Mouse (Mus musculus) lung, postnatal 0 days (tissue): ENCODE results near the gene Kcns1. TPM values are rescaled to one million over a fixed set of nuclear protein-coding genes. Genes with fewer than 3 reads are reported as not detected.

Experiments
- ATAC-seq: fragments of 200-750 bp; cut with Nextera tagmentation; 2 replicates; pipeline ENCODE4 v1.8.0; 2017; ENCODE audit warnings: moderate library complexity
- DNase-seq: peaks from one replicate; pipeline ENCODE4 v3.0.0-alpha.2; 2016; ENCODE audit warnings: low spot score
- H3K27ac ChIP-seq: fragments of 300-500 bp; sonication (generic); 2 replicates; pipeline ENCODE4 v1.5.1; 2014; ENCODE audit warnings: antibody characterized with exemption, mild to moderate bottlenecking, low read length, mixed read lengths
- H3K27me3 ChIP-seq: fragments of 300-500 bp; sonication (generic); replicated peaks from 2 replicates; pipeline ENCODE4 v1.6.1; 2014; ENCODE audit warnings: low read length, mixed read lengths; ENCODE audit not compliant: insufficient read depth
- H3K36me3 ChIP-seq: fragments of 300-500 bp; sonication (generic); 2 replicates; pipeline ENCODE4 v1.6.1; 2014; ENCODE audit warnings: low read length, mixed read lengths; ENCODE audit not compliant: insufficient read depth
- H3K4me1 ChIP-seq: fragments of 300-500 bp; sonication (generic); 2 replicates; pipeline ENCODE4 v1.6.1; 2014; ENCODE audit warnings: antibody characterized with exemption, low read depth, low read length, mixed read lengths; ENCODE audit not compliant: insufficient read depth
- H3K4me2 ChIP-seq: fragments of 300-500 bp; sonication (generic); replicated peaks from 2 replicates; pipeline ENCODE4 v1.6.1; 2014; ENCODE audit warnings: low read depth, mild to moderate bottlenecking, low read length, moderate library complexity, mixed read lengths
- H3K4me3 ChIP-seq: fragments of 300-500 bp; sonication (generic); 2 replicates; pipeline ENCODE4 v1.5.1; 2014; ENCODE audit warnings: low read depth, low read length
- H3K9ac ChIP-seq: fragments of 300-500 bp; sonication (generic); replicated peaks from 2 replicates; pipeline ENCODE4 v1.6.1; 2014; ENCODE audit warnings: low read depth, mild to moderate bottlenecking
- H3K9me3 ChIP-seq: fragments of 300-500 bp; sonication (generic); 2 replicates; pipeline ENCODE4 v1.6.1; 2016; ENCODE audit warnings: low read length, mixed read lengths
- CTCF ChIP-seq: IDR thresholded peaks from 2 replicates; pipeline ENCODE4 v1.5.1; 2016; ENCODE audit warnings: antibody characterized with exemption, mild to moderate bottlenecking
- EP300 ChIP-seq: IDR thresholded peaks from 2 replicates; pipeline ENCODE4 v1.6.1; 2016; ENCODE audit warnings: antibody characterized with exemption, mild to moderate bottlenecking, control low read depth
- WGBS: fragments of 180-500 bp; shearing (Covaris S2); extraction: QIAGEN DNeasy Blood & Tissue Kit; methylation state at CpG from one replicate; pipeline ENCODE4 v1.1.7; 2014; 5-methylcytosine and 5-hydroxymethylcytosine counted together
- polyA plus RNA-seq: library from polyadenylated mRNA; unstranded; fragments of >200 nt; fragmentation: Nextera tagmentation; extraction: Ambion mirVana; gene quantifications from 2 replicates; pipeline ENCODE4 v1.2.1, GENCODE M21; 2015

Gene Kcns1
- polyA plus RNA-seq, 1 experiment from 2014 or later: not detected

DNA sequence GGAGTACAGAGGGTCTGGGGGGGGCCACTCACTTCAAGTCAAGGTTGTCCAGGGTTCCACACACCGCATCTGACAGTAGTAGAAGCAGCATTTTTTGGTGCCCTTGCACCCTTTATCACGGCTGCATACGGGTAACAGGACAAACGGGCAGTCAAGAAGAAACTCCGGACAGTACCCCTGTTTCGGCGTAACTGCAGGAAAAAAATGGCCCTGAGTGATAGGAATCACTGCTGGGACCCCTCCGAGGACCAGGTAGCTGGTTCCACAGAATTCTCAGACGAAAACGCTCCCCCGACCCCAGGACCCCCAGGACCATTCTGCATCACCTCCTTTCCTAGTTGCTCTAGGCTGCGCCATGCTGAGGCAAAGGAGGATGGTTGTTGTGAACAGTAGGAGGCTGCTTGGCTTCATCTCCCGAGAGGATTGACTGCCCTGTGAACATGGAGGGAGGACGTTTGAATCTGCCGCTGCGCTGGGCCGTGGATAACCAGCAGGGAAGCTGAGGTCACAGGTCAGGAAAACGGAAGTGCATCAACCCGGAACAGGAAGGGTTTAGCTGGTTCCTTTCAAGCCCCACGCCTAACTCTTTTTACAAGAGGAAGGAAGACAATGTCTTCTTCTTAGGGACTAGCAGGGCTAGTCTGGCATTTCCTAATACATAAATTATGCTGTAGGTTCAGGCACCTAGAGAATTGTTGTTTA lies 28.9 kb upstream of the Kcns1 start, which contains the start of gene Wfdc15a:
Gene Wfdc15a, minus strand, starts transcription at position 505 of the 702 bp plus-strand sequence.
- DNase-seq (no peak), ATAC-seq (no peak)
- H3K9ac ChIP-seq: no peak within 1 kb of the TSS
- no peaks in the 10 kb centered on the region for H3K9me3 ChIP-seq
- H3K4me1 ChIP-seq: no peaks in the 10 kb centered on the region
- no peak for TF ChIP-seq CTCF
- TF ChIP-seq EP300: no peak
- H3K36me3 ChIP-seq: no peaks in the 10 kb centered on the region
- no peak within 1 kb of the TSS for H3K4me2 ChIP-seq
- no peaks in the 10 kb centered on the region for H3K27me3 ChIP-seq
- H3K4me3 ChIP-seq: no peak within 1 kb of the TSS
- whole genome bisulfite sequencing: 74% methylated on average over 20 of the region's 20 CpGs
- no peak within 1 kb of the TSS for H3K27ac ChIP-seq

DNA sequence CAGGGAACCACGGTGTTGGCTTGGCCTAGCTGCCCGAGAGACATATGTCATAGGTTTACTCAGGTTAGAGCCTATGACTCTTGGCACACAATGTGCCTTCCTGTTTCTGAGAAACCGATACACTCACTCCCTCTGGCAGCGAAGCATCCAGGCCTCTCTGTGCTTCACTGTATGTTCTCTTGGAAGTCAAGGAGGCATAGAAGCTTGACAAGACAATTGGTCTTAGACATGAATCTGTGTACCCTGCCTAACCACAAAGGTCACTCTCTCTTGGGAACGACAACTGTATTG lies 25.7 kb upstream of the Kcns1 start:
- H3K4me1 ChIP-seq: no peaks in the 10 kb centered on the region
- DNase-seq: no peak
- no peaks in the 10 kb centered on the region for H3K9me3 ChIP-seq
- no peaks in the 10 kb centered on the region for H3K36me3 ChIP-seq
- whole genome bisulfite sequencing: 62% methylated on average over 5 of the region's 5 CpGs
- TF ChIP-seq CTCF (no peak), EP300 (no peak)
- no peak overlapping the region for H3K9ac ChIP-seq
- H3K4me2 ChIP-seq: no peak overlapping the region
- H3K27me3 ChIP-seq: no peaks in the 10 kb centered on the region
- H3K27ac ChIP-seq: no peak overlapping the region
- no peak for ATAC-seq
- H3K4me3 ChIP-seq: no peak overlapping the region

DNA sequence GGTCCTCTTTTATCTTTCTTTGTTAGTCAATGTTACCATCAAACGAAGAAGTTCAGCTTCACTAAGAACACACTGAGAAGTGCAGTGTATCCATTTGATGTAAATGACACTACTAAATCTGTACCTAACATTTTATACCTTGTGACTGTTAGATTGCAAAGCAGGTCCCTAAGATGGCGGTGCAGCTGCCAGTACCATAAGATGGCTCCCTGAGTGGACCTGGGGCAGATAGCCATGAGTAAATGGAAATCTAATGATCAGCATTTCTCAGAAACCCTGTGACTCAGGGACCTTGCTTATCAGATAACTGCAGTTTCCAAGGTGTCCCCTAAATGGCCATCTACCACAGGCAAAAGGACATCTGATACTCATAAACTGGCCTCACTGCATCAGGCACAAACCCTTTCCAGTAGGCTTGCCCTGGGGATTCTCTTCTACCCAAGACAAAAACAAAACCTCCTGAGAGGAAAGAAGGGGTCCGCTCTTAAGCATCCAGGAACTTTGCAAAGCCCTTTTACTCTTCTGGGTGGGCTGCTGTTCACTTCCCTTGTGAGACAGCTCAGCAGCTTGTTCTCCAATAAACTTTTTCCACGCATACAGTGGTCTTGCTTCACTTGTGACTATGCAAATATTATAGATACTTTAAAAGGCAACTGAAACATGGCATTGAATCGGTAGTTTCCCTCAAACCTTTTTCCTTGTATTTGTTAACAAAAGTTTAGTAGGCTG lies 25.2 kb upstream of the Kcns1 start:
- H3K27ac ChIP-seq: no peak overlapping the region
- DNase-seq: no peak
- H3K4me2 ChIP-seq: no peak overlapping the region
- no peaks in the 10 kb centered on the region for H3K36me3 ChIP-seq
- TF ChIP-seq EP300 (no peak), CTCF (no peak)
- H3K9me3 ChIP-seq: no peaks in the 10 kb centered on the region
- H3K9ac ChIP-seq: no peak overlapping the region
- H3K4me3 ChIP-seq: no peak overlapping the region
- no peaks in the 10 kb centered on the region for H3K27me3 ChIP-seq
- WGBS: 77% methylated on average over 5 of the region's 5 CpGs
- no peak for ATAC-seq
- no peaks in the 10 kb centered on the region for H3K4me1 ChIP-seq

- no peak overlapping the region for H3K4me2 ChIP-seq
- H3K27me3 ChIP-seq: no peaks in the 10 kb centered on the region
- ATAC-seq: no peak
- no peak for TF ChIP-seq EP300
- TF ChIP-seq CTCF: no peak
- no peak for DNase-seq
- H3K9me3 ChIP-seq: no peaks in the 10 kb centered on the region
- no peaks in the 10 kb centered on the region for H3K36me3 ChIP-seq
- no peak overlapping the region for H3K9ac ChIP-seq
- 65% methylated on average over 5 of the region's 5 CpGs for WGBS
- no peak overlapping the region for H3K27ac ChIP-seq
- H3K4me3 ChIP-seq: no peak overlapping the region
- no peaks in the 10 kb centered on the region for H3K4me1 ChIP-seq
Observed at GRCm38 (mm10) chr2:164194959-164195630, 24.2 kb upstream of the Kcns1 start.

GRCm38 (mm10) chr2:164192279-164192678 lies 21.4 kb upstream of the Kcns1 start:
- DNase-seq (no peak), ATAC-seq (no peak)
- no peak overlapping the region for H3K27ac ChIP-seq
- no peaks in the 10 kb centered on the region for H3K27me3 ChIP-seq
- H3K4me2 ChIP-seq: no peak overlapping the region
- no peak overlapping the region for H3K9ac ChIP-seq
- H3K4me1 ChIP-seq: no peaks in the 10 kb centered on the region
- no peak overlapping the region for H3K4me3 ChIP-seq
- H3K36me3 ChIP-seq: no peaks in the 10 kb centered on the region
- H3K9me3 ChIP-seq: no peaks in the 10 kb centered on the region
- TF ChIP-seq EP300 (no peak), CTCF (no peak)

GRCm38 (mm10) chr2:164190576-164190975 lies 19.7 kb upstream of the Kcns1 start, which contains the start of gene Wfdc12:
Gene Wfdc12, minus strand, starts transcription at chr2:164190608.
- Histone ChIP-seq H3K27ac (no peak within 1 kb of the TSS), H3K9ac (no peak within 1 kb of the TSS), H3K4me3 (no peak within 1 kb of the TSS), H3K9me3 (no peaks in the 10 kb centered on the region), H3K27me3 (no peaks in the 10 kb centered on the region), H3K4me2 (no peak within 1 kb of the TSS), H3K36me3 (no peaks in the 10 kb centered on the region), H3K4me1 (no peaks in the 10 kb centered on the region)
- ATAC-seq: peak; percentile 19; the same call in 1 of the 2 replicates
- TF ChIP-seq EP300: no peak
- TF ChIP-seq CTCF: no peak
- peak; percentile 23 for DNase-seq
- 63% methylated on average over 6 of the region's 6 CpGs for WGBS
